Mouse (Mus musculus) gastrocnemius, adult 2 months (tissue): ENCODE results near the gene Lonrf2. TPM values are rescaled to one million over a fixed set of nuclear protein-coding genes. Genes with fewer than 3 reads are reported as not detected.

ENCODE experiments used
- DNase-seq: peaks from one replicate; pipeline ENCODE4 v3.0.0; 2022
- H3K27ac ChIP-seq: fragments of 200-600 bp; 2 replicates; pipeline ENCODE4 v1.8.1; 2022; ENCODE audit warnings: mild to moderate bottlenecking
- H3K4me3 ChIP-seq: fragments of 200-600 bp; 2 replicates; pipeline ENCODE4 v1.8.1; 2022; ENCODE audit warnings: mild to moderate bottlenecking, moderate library complexity
- CTCF ChIP-seq: fragments of 200-600 bp; IDR thresholded peaks from 2 replicates; pipeline ENCODE4 v1.8.1; 2022; ENCODE audit warnings: antibody characterized with exemption, mild to moderate bottlenecking, moderate library complexity
- intact Hi-C: fragments of 180-260 bp; cut with DNase I; formaldehyde crosslinking; loops from one replicate; pipeline ENCODE4 v1.15.1; 2025
- total RNA-seq, 2 experiments: library from RNA; stranded (reverse); gene quantifications; 2 replicates each; pipeline ENCODE4 v1.2.3; 2021

Gene Lonrf2
- total RNA-seq, 2 experiments from 2014 or later: 0.15 to 0.73 TPM

GRCm38 (mm10) chr1:38819691-38820090 is 16.8 kb downstream of the Lonrf2 start:
- Histone ChIP-seq H3K27ac (no peak overlapping the region), H3K4me3 (no peak overlapping the region)
- no peak for TF ChIP-seq CTCF
- no peak for DNase-seq
- intact Hi-C loops: no loop called here

DNA sequence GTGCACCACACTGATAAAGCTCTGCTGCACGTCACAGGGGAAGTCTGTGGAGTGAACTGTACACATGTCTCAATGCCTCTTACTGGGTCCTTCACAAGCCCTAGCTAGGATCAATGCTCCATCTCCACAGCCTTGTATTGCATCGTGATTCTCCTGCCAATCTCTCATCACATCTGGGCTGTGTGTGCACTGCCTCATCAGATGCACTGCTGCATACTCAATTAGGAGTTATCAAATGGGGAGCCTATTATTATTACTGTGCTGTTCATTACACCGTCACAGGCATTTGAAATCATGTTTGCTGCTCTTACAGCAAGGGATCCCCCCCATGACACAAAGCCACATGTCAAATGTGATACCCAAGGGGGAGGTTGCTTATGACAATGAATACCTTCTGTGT is 18.8 kb downstream of the Lonrf2 start:
- TF ChIP-seq CTCF: no peak
- intact Hi-C loops: no loop called here
- H3K27ac ChIP-seq: no peak overlapping the region
- DNase-seq: no peak
- H3K4me3 ChIP-seq: no peak overlapping the region

GRCm38 (mm10) chr1:38817268-38817667 is 19.2 kb downstream of the Lonrf2 start:
- DNase-seq: no peak
- Histone ChIP-seq H3K4me3 (no peak overlapping the region), H3K27ac (no peak overlapping the region)
- intact Hi-C loops: no loop called here
- no peak for TF ChIP-seq CTCF

- intact Hi-C loops: no loop called here
Observed at GRCm38 (mm10) chr1:38816306-38816705, 20.2 kb downstream of the Lonrf2 start.

GRCm38 (mm10) chr1:38807121-38807520 is 29.4 kb downstream of the Lonrf2 start:
- H3K4me3 ChIP-seq: no peak overlapping the region
- TF ChIP-seq CTCF: no peak
- no peak overlapping the region for H3K27ac ChIP-seq
- no peak for DNase-seq
- intact Hi-C loops: no loop called here

More at GRCm38 (mm10) chr1:38816306-38816705, 20.2 kb downstream of the Lonrf2 start:
- no peak for TF ChIP-seq CTCF
- no peak overlapping the region for H3K4me3 ChIP-seq
- H3K27ac ChIP-seq: no peak overlapping the region
- no peak for DNase-seq

- intact Hi-C loops: no loop called here
- Histone ChIP-seq H3K27ac (no peak overlapping the region), H3K4me3 (no peak overlapping the region)
- DNase-seq: no peak
- TF ChIP-seq CTCF: no peak
Observed at GRCm38 (mm10) chr1:38800402-38800801, 36.1 kb downstream of the Lonrf2 start.

DNA sequence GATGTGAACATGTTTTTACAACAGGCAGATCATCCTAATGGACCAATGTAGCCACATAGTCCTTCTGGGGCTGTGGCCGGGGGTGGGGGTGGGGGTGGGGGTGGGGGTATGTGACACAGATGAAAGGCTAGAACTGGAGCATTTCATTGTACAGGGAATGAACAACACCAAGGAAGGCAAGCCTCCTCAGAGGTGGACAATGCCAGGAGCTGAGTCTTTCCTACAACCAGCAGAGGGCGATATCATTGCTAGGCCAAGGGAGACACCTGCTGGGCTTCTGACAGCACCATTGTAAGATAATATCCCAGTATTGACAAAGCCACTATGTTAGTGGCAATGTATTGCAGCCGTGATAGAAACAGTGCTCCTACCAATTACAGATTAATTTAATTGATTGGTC is 37.2 kb downstream of the Lonrf2 start:
- peak; percentile 55 for TF ChIP-seq CTCF
- H3K27ac ChIP-seq: no peak overlapping the region
- intact Hi-C loops: no loop called here

GRCm38 (mm10) chr1:38796936-38797335 is 39.6 kb downstream of the Lonrf2 start:
- intact Hi-C loops: no loop called here
- Histone ChIP-seq H3K4me3 (no peak overlapping the region), H3K27ac (no peak overlapping the region)
- no peak for TF ChIP-seq CTCF
- DNase-seq: no peak

More for the DNA sequence above, 37.2 kb downstream of the Lonrf2 start:
- DNase-seq: no peak
- no peak overlapping the region for H3K4me3 ChIP-seq

GRCm38 (mm10) chr1:38795496-38795895 is 41.0 kb downstream of the Lonrf2 start:
- DNase-seq: no peak
- TF ChIP-seq CTCF: no peak
- H3K27ac ChIP-seq: no peak overlapping the region
- intact Hi-C loops: no loop called here
- H3K4me3 ChIP-seq: no peak overlapping the region

- DNase-seq: no peak
- H3K27ac ChIP-seq: no peak overlapping the region
- intact Hi-C loops: no loop called here
- no peak overlapping the region for H3K4me3 ChIP-seq
- no peak for TF ChIP-seq CTCF
Observed at GRCm38 (mm10) chr1:38791016-38791810, 45.3 kb downstream of the Lonrf2 start.

DNA sequence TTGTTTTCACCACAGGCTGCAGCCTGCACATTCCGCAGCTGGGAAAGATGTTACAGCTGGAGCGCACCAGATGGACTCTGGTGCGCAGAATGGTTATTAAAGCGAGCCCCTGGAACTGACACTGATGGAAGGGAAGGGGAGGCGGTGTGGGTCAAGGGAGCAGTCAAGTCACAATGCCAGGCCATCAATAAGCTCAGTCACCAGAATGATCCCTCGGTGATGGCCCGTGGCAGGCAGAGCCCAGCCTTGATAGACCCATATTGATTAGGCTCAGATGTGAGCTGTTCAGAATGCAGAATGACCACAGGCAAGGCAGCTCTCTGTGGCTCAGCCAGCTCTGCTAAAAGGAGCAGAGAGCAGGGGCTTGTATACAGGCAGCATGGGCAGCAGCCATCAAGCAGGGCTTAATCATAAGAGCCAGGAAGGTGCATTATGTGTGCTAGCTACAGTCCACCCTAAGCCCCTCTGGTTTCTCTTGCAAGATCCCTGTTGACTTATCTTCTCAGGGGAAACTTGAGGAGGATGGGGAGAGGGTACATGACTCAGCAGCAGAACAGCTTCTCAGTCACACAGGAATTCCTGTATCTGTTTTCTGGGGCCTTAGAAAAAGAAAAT is 46.4 kb downstream of the Lonrf2 start:
- no peak overlapping the region for H3K4me3 ChIP-seq
- TF ChIP-seq CTCF: no peak
- H3K27ac ChIP-seq: no peak overlapping the region
- no peak for DNase-seq
- intact Hi-C loops: loop anchor here (5.0 kb wide), 2 partner anchors 398 to 603 kb away; no protein-coding TSS in a partner anchor

GRCm38 (mm10) chr1:38788904-38789303 is 47.6 kb downstream of the Lonrf2 start:
- peak; percentile 56 for TF ChIP-seq CTCF
- no peak for DNase-seq
- intact Hi-C loops: loop anchor here (5.0 kb wide), 2 partner anchors 397 to 602 kb away; no protein-coding TSS in a partner anchor
- Histone ChIP-seq H3K4me3 (no peak overlapping the region), H3K27ac (no peak overlapping the region)

DNA sequence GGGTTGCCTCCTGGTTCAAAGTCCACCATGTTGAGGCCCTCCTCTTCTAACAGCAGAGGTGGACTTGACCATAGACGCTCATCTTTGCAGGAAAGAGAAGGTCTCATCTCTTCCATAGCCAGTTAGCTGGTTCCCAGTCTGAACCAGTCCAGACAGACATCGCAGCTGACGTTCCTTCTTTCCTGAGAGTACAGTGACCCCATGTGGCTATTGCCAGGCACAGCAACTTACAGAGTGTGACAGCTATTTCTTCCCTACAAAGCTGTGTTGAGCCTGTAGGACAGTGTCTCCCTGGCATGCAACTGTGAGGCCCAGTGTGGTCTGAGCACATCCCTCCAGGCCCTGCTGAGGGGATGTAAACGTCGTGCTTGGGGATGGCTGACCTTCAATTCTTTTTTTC is 49.1 kb downstream of the Lonrf2 start:
- DNase-seq: peak; percentile 26
- TF ChIP-seq CTCF: peak; percentile 82
- H3K27ac ChIP-seq: no peak overlapping the region
- intact Hi-C loops: loop anchor here (5.0 kb wide), 2 partner anchors 395 to 600 kb away; no protein-coding TSS in a partner anchor
- H3K4me3 ChIP-seq: no peak overlapping the region

DNA sequence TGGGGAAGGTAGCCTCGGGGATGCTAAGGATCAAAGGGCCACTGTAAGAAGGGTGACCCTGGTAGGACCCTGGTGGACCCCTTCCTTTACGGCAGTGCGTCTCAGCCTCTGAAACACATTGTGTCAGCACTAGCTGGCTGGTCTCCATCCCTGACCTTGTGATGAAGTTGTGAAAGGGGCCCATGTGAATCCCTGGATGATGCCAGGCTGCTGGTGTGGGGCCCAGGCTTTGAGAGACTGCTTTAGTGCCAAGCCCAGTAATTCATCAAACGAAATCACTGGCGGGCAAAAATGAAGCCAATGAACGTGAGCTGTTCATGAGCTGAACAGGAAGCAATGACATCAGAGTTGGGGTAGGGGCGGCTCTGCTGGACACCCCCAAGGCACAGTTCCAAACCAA is 50.2 kb downstream of the Lonrf2 start:
- intact Hi-C loops: loop anchor here (5.0 kb wide), 2 partner anchors 394 to 599 kb away; no protein-coding TSS in a partner anchor
- no peak for TF ChIP-seq CTCF

More for the DNA sequence above, 50.2 kb downstream of the Lonrf2 start:
- no peak for DNase-seq
- Histone ChIP-seq H3K4me3 (no peak overlapping the region), H3K27ac (no peak overlapping the region)
